Mouse (Mus musculus): ENCODE data around the gene Gm3045.

The Gm3045 gene

DNA sequence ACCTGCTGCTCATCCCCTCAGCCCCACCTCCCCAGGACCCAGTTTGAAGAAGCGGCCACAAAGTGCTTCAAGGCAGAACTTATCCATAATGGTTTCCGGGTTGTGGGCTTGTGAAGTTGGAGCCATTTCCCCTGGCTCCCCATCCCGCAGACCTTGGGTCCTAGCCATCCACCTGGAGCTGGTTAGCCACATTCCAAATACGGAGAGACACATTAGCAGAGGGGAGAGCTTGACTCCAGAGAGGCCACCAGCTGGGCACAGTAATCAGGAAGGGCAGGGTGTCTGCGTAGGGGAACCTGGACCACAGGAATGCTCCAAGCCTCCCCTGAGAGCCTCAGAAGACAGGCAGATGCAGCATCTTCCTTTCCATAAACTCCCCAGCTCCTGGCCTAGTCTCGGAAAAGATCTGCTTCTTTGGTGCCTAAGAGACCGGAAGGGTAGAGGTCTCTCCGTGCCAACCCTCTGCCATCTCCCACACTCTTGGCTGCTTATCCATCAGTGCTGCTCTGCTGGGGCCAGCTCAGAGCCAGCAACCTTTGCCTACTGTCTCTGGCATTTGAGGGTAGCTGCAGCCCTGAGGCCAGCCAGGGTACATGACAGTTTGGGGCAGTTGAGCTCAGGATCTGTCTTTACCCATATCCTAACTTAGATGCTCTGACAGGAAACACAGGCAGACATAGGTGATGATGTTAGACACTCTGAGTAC is 22.9 kb upstream of the Gm3045 start:
- Histone ChIP-seq H3K9me3 (ENCODE audit: low read length) (no peaks in the 10 kb centered on the region), H3K4me1 (replicated peaks; ENCODE audit: low read depth, low read length) (peaks cover 12% of the 10 kb centered on the region; the same call in 1 of the 2 replicates), H3K27me3 (ENCODE audit: insufficient read depth, low read length) (peaks cover 19% of the 10 kb centered on the region), H3K36me3 (ENCODE audit: insufficient read depth, low read length) (no peaks in the 10 kb centered on the region), H3K4me3 (replicated peaks; ENCODE audit: low read length) (no peak overlapping the region)
- TF ChIP-seq CTCF (conservative IDR thresholded peaks at IDR 0.05; ENCODE audit: low read length) (no peak), POU5F1 (IDR thresholded peaks at IDR 0.05; ENCODE audit: borderline replicate concordance, low read length) (no peak), NANOG (IDR thresholded peaks at IDR 0.05; ENCODE audit: borderline replicate concordance, low read length) (no peak)

DNA sequence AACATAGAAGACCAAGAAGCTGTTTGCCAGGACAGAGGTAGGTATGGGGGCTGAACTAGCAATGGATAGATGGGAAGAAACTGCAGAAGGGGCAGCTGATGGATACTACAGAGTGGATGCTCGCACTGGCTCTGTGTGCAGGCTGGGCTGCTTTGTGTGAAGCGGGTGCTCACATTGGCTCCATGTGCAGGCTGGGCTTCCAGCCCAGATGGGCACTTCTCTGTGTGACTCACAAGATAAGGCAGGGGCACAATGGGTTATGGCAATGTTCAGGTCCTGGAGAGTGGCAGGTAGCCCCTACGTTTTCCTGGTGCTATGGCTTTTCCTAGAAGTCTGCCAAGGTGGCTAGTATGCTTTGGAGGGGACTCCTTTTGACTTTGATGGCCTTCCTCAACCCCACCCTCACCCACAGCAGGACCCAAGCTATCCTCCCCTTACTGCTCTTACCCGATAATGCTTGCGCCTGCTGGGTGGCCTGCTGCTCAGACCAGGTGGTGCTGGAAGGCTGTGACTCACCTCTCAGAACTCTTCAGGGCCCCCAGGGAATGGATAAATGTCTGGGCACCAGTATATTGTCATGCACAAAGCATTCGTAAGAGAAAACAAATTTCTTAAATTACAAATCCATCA is 21.8 kb upstream of the Gm3045 start:
- Histone ChIP-seq H3K4me3 (replicated peaks; ENCODE audit: low read length) (no peak overlapping the region), H3K36me3 (ENCODE audit: insufficient read depth, low read length) (no peaks in the 10 kb centered on the region), H3K4me1 (replicated peaks; ENCODE audit: low read depth, low read length) (peaks cover 10% of the 10 kb centered on the region; the same call in 1 of the 2 replicates), H3K27me3 (ENCODE audit: insufficient read depth, low read length) (peaks cover 13% of the 10 kb centered on the region), H3K9me3 (ENCODE audit: low read length) (no peaks in the 10 kb centered on the region)
- TF ChIP-seq NANOG (IDR thresholded peaks at IDR 0.05; ENCODE audit: borderline replicate concordance, low read length) (no peak), CTCF (conservative IDR thresholded peaks at IDR 0.05; ENCODE audit: low read length) (no peak), POU5F1 (IDR thresholded peaks at IDR 0.05; ENCODE audit: borderline replicate concordance, low read length) (no peak)

DNA sequence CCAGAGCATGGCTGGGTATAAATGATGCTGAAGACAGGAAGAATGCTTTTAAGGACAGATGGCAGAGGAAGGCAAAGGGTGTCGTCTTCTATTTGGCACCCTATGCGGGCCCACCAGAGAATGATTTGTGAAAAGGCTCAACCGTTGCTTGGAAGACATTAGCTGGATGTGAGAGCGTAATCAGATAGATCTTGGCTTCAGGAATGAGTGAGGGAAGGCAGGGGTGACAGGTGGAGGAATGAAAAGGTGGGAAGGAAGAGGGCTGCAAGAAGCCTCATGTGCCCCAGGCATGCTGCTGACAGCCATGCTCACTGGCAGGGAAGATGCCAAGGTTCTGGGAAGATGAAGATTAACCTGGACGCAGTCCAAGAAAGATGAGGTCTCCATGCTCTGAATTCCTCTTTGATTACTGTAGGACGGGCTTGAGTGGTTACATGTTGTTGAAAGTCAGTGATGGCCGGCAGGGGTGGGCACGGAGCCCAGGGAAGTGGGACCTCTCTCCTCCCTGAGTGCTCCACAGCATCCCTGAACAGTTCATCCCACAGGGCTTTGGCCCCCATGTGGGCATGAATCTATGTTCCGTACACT is 14.0 kb upstream of the Gm3045 start:
- Histone ChIP-seq H3K4me3 (replicated peaks; ENCODE audit: low read length) (no peak overlapping the region), H3K27me3 (ENCODE audit: insufficient read depth, low read length) (peaks cover 15% of the 10 kb centered on the region), H3K36me3 (ENCODE audit: insufficient read depth, low read length) (no peaks in the 10 kb centered on the region), H3K4me1 (replicated peaks; ENCODE audit: low read depth, low read length) (no peaks in the 10 kb centered on the region), H3K9me3 (ENCODE audit: low read length) (peaks cover 15% of the 10 kb centered on the region)
- TF ChIP-seq POU5F1 (IDR thresholded peaks at IDR 0.05; ENCODE audit: borderline replicate concordance, low read length), result no peak
- TF ChIP-seq NANOG (IDR thresholded peaks at IDR 0.05; ENCODE audit: borderline replicate concordance, low read length), result no peak
- TF ChIP-seq CTCF (conservative IDR thresholded peaks at IDR 0.05; ENCODE audit: low read length), result no peak

DNA sequence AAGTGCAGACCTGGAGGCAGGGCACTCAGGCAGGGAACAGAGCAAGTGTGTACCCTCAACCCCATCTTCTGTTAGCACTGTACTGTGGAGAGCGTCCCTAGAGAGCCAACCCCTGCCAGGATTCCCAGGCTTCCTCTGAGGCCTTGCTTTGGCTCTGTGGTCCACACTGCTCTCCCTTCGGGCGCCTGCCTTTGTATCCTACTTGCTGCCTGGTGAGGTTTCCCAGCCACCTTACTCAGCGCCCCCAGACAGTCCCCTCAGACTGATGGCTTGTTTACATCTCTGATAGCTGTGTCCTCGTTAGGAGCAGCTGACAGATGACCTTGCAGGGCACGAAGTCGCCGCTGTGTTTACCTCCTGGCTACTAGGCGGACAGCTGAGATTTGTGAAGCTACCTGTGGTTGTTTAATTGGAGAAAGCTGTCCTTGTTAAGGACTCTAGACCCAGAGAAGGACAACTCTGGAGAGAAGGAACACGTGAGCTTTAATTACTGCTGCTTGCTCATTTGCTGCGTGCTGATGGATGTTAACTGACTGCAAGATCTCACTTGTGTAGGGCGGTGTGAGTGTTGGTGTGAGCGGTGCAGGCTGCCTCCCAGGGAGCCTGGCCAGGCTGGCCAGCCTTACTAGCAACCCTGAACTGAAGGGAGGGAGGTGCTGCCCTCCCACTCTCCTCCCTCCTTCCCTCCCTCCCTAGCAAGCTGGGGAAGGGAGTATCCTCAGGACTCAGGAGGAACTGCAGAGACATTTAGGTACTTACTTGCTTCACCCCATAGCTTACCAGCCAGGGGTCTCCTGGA is 7.5 kb upstream of the Gm3045 start:
- H3K4me3 ChIP-seq (replicated peaks; ENCODE audit: low read length), result 0 out of 2 replicates have a peak overlapping the region, but pooled peaks have one; percentile 5
- H3K9me3 ChIP-seq (ENCODE audit: low read length), result peaks cover 5% of the 10 kb centered on the region
- no peaks in the 10 kb centered on the region for H3K36me3 ChIP-seq (ENCODE audit: insufficient read depth, low read length)
- peaks cover 24% of the 10 kb centered on the region for H3K27me3 ChIP-seq (ENCODE audit: insufficient read depth, low read length)
- TF ChIP-seq NANOG (IDR thresholded peaks at IDR 0.05; ENCODE audit: borderline replicate concordance, low read length), result no peak
- no peak for TF ChIP-seq POU5F1 (IDR thresholded peaks at IDR 0.05; ENCODE audit: borderline replicate concordance, low read length)
- no peak for TF ChIP-seq CTCF (conservative IDR thresholded peaks at IDR 0.05; ENCODE audit: low read length)
- peaks cover 26% of the 10 kb centered on the region for H3K4me1 ChIP-seq (replicated peaks; ENCODE audit: low read depth, low read length)

DNA sequence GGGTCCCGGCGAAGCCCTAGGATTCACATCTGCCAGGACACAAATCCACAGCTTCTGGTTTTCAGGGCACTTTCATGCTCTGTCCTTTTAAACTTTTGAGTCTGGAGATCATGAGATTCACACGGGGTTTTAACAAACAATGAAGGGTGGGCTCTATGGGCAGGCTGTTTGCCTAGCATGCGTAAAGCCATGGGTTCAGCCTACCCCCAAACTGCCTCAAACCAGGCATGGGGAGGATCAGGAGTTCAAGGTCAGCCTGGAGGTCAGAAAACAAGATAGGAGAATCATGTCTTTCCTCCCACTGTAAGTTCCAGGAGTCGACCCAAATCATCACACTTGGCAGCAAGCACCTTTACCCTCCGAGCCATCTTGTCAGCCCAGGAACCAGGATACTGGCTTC is 6.9 kb upstream of the Gm3045 start:
- H3K4me1 ChIP-seq (replicated peaks; ENCODE audit: low read depth, low read length), result peaks cover 26% of the 10 kb centered on the region
- no peak for TF ChIP-seq NANOG (IDR thresholded peaks at IDR 0.05; ENCODE audit: borderline replicate concordance, low read length)
- H3K9me3 ChIP-seq (ENCODE audit: low read length), result no peaks in the 10 kb centered on the region
- no peaks in the 10 kb centered on the region for H3K36me3 ChIP-seq (ENCODE audit: insufficient read depth, low read length)
- no peak overlapping the region for H3K4me3 ChIP-seq (replicated peaks; ENCODE audit: low read length)
- H3K27me3 ChIP-seq (ENCODE audit: insufficient read depth, low read length), result peaks cover 25% of the 10 kb centered on the region

DNA sequence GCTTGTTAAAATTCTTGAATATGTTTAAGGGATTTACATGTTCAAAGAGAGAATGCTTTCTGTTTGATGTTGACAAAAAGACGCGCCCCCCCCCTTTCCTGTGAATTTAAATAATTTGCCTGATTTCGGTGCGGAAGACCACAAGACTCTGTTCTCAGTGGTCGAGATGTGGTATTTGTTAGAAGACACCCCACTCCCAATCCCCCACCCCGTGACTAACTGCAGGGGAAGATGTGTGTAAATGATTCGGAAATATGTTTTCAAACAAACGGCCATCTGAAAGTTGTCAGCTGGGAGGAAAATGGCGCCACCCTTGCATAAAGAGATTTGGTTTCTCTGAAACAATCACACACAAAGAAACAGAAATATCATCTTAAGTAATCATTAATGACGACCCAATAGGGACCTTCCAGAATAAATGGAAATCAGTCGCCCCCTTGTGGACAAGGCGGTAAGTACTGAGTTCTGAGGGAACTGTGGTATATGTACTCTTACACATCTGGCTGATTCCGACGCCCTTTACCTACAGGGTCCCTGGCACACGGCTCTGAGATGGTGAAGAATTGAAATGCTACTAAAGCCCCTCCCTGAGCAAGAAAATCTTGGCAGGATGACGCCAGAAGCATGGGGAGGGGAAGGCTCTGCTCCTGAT is 4.2 kb upstream of the Gm3045 start:
- TF ChIP-seq NANOG (IDR thresholded peaks at IDR 0.05; ENCODE audit: borderline replicate concordance, low read length), result no peak
- no peak for TF ChIP-seq POU5F1 (IDR thresholded peaks at IDR 0.05; ENCODE audit: borderline replicate concordance, low read length)
- peak; percentile 59 for TF ChIP-seq CTCF (conservative IDR thresholded peaks at IDR 0.05; ENCODE audit: low read length)
- Histone ChIP-seq H3K9me3 (ENCODE audit: low read length) (no peaks in the 10 kb centered on the region), H3K4me3 (replicated peaks; ENCODE audit: low read length) (peak overlapping the region; percentile 35; the same call in 1 of the 2 replicates), H3K27me3 (ENCODE audit: insufficient read depth, low read length) (peaks cover 36% of the 10 kb centered on the region), H3K36me3 (ENCODE audit: insufficient read depth, low read length) (no peaks in the 10 kb centered on the region), H3K4me1 (replicated peaks; ENCODE audit: low read depth, low read length) (peaks cover 26% of the 10 kb centered on the region)

DNA sequence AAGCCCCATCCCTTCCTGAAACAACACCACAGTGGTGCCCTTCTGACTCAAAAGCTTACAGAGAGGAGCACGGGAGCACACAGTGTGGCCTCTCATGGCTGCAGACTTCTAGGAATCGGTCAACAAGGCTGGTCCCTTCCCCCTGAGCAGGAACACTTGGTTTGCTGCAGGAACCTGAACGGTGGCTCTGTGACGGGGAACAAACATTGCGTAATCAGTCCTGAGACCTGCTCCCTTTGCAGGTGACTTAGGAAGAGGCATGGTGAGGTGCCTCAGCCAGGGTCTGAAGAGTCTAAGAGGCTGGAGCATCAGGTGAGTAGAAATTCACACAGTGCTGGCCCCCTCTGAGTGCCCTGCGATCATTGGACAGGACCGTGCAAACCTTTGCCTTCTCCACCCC is 463 bp upstream of the Gm3045 start:
- peaks cover 20% of the 10 kb centered on the region for H3K4me1 ChIP-seq (replicated peaks; ENCODE audit: low read depth, low read length)
- H3K36me3 ChIP-seq (ENCODE audit: insufficient read depth, low read length), result no peaks in the 10 kb centered on the region
- no peak overlapping the region for H3K4me3 ChIP-seq (replicated peaks; ENCODE audit: low read length)
- H3K27me3 ChIP-seq (ENCODE audit: insufficient read depth, low read length), result peaks cover 62% of the 10 kb centered on the region
- no peaks in the 10 kb centered on the region for H3K9me3 ChIP-seq (ENCODE audit: low read length)
- TF ChIP-seq NANOG (IDR thresholded peaks at IDR 0.05; ENCODE audit: borderline replicate concordance, low read length) (no peak), POU5F1 (IDR thresholded peaks at IDR 0.05; ENCODE audit: borderline replicate concordance, low read length) (no peak), CTCF (conservative IDR thresholded peaks at IDR 0.05; ENCODE audit: low read length) (no peak)

Measured in E14TG2a.4 (cell line).